Mouse (Mus musculus): Measurements from ENCODE around the gene Cd2bp2. TPM values are rescaled to one million over a fixed set of nuclear protein-coding genes. Genes with fewer than 3 reads are reported as not detected.
A peak's percentile ranks its signal among the peaks of the same experiment; 100 is the strongest.

Cd2bp2 gene
- polyA plus RNA-seq, 2 experiments: 54.2 to 110 TPM

DNA sequence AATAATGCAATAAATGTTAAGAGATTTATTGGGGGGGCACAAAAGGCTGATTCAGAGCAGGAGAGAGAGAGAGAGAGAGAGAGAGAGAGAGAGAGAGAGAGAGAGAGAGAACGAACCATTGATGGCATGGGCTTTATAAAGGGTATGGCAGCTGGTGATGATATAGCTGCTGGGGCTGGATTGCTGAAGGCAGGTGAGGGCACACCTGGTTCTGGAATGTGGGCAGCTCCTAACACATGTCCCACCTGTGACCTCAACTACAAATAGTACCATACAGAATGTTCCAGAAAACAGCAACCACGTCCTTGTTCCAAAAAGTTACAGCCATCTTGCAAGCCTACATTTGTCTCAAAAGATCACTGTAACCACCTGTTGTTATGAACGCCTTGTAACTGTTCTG is 35.5 kb upstream of the Cd2bp2 start:
- Histone ChIP-seq H3K27me3 (ENCODE audit: control insufficient read depth, insufficient read depth, low read length) (no peaks in the 10 kb centered on the region), H3K9ac (ENCODE audit: low read depth, low read length, severe bottlenecking) (peak overlapping the region; percentile 97; the same call in 1 of the 2 replicates), H3K4me1 (ENCODE audit: control insufficient read depth, insufficient read depth, low read length) (peaks cover 12% of the 10 kb centered on the region), H3K4me2 (replicated peaks; ENCODE audit: low read depth, low read length, severe bottlenecking) (peak overlapping the region; percentile 79), H3K27ac (replicated peaks; ENCODE audit: low read depth, low read length) (no peak overlapping the region), H3K36me3 (ENCODE audit: control insufficient read depth, insufficient read depth, low read length) (peaks cover 38% of the 10 kb centered on the region), H3K9me3 (ENCODE audit: control insufficient read depth, low read length) (no peaks in the 10 kb centered on the region), H3K4me3 (replicated peaks; ENCODE audit: low read length) (peak overlapping the region; percentile 90)
- ATAC-seq (ENCODE audit: low FRiP score, low read depth): no peak
- no peak for TF ChIP-seq POLR2A (IDR thresholded peaks at IDR 0.05; ENCODE audit: borderline replicate concordance, extremely low read depth, insufficient read depth, insufficient read length)
- no peak for DNase-seq (ENCODE audit: low spot score)
- WGBS: 42% methylated on average over 3 of the region's 3 CpGs

DNA sequence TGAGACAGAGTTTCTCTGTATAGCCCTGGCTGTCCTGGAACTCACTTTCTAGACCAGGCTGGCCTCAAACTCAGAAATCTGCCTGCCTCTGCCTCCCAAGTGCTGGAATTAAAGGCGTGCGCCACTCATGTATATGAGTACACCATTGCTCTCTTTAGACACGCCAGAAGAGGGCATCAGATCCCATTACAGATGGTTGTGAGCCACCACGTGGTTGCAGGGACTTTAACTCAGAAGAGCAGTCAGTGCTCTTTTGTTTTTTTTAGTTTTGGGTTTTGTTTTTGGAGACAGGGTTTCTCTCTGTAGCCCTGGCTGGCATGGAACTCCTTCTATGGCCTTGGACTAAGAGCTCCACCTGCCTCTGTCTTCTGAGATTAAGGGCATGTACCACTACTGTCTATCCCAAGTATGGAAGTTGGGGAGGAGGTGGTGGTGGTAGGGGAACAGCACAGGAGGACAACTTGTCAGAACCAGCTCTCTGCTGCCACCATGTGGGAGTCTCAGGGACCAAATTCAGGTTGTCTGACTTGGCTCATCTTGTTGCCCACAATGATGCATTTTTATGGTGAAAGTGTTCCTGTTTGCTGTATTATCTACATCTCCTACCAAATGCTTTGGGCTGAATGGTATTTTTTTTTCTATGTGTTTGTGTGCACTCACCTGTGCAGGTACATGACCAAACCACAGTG is 32.9 kb upstream of the Cd2bp2 start:
- WGBS: 70% methylated on average over 4 of the region's 4 CpGs
- no peak for TF ChIP-seq POLR2A (IDR thresholded peaks at IDR 0.05; ENCODE audit: borderline replicate concordance, extremely low read depth, insufficient read depth, insufficient read length)
- H3K4me3 ChIP-seq (replicated peaks; ENCODE audit: low read length): no peak overlapping the region
- no peak overlapping the region for H3K4me2 ChIP-seq (replicated peaks; ENCODE audit: low read depth, low read length, severe bottlenecking)
- no peak overlapping the region for H3K27ac ChIP-seq (replicated peaks; ENCODE audit: low read depth, low read length)
- peak; percentile 84 for DNase-seq (ENCODE audit: low spot score)
- peaks cover 8% of the 10 kb centered on the region for H3K4me1 ChIP-seq (ENCODE audit: control insufficient read depth, insufficient read depth, low read length)
- H3K36me3 ChIP-seq (ENCODE audit: control insufficient read depth, insufficient read depth, low read length): peaks cover 21% of the 10 kb centered on the region; the same call in 1 of the 2 replicates
- ATAC-seq (ENCODE audit: low FRiP score, low read depth): no peak
- no peaks in the 10 kb centered on the region for H3K27me3 ChIP-seq (ENCODE audit: control insufficient read depth, insufficient read depth, low read length)
- H3K9me3 ChIP-seq (ENCODE audit: control insufficient read depth, low read length): no peaks in the 10 kb centered on the region
- H3K9ac ChIP-seq (ENCODE audit: low read depth, low read length, severe bottlenecking): no peak overlapping the region

DNA sequence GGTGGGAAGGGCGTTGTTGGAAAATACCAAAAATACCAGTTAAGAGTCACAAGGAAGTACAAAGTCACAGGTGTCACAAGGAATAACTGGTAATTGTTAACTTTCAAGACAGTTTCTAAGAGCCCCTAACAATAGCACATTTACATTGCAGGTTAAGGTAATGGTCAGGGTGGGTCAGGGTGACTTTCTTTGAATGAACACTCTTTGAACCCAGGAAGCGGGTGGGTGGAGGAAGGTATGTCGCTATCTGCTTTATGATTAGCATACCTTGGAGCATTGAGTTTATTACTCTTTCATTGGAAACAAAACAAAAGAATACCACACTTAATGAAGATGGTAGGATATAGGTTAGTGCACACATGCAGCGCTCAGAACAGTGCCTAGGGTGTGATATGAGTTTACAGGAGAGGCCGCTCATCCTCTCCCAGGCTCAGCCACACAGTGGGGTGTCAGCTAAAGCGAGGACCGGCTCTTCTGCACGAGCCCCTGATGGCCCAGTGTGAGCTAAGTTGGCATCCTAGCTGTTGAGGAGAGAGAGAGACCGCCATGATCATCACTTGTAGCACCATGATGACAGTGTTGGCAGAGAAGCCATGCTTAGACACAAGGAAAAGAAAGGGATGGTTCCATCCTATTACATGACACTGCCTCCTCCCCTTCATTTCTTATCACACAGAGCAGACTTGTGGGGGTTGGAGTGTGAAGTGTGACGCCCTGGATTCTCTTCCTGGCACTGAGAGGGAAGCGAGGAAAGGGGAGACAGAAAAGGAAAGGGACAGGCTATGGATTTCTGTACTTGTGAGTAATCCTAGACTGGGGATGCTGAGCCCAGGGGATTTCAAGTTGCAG is 29.5 kb upstream of the Cd2bp2 start:
- H3K27me3 ChIP-seq (ENCODE audit: control insufficient read depth, insufficient read depth, low read length): no peaks in the 10 kb centered on the region
- H3K27ac ChIP-seq (replicated peaks; ENCODE audit: low read depth, low read length): no peak overlapping the region
- H3K9me3 ChIP-seq (ENCODE audit: control insufficient read depth, low read length): no peaks in the 10 kb centered on the region
- WGBS: 86% methylated on average over 11 of the region's 11 CpGs
- H3K36me3 ChIP-seq (ENCODE audit: control insufficient read depth, insufficient read depth, low read length): peaks cover 14% of the 10 kb centered on the region; the same call in 1 of the 2 replicates
- DNase-seq (ENCODE audit: low spot score): no peak
- TF ChIP-seq POLR2A (IDR thresholded peaks at IDR 0.05; ENCODE audit: borderline replicate concordance, extremely low read depth, insufficient read depth, insufficient read length): no peak
- H3K4me1 ChIP-seq (ENCODE audit: control insufficient read depth, insufficient read depth, low read length): no peaks in the 10 kb centered on the region
- H3K4me2 ChIP-seq (replicated peaks; ENCODE audit: low read depth, low read length, severe bottlenecking): no peak overlapping the region
- ATAC-seq (ENCODE audit: low FRiP score, low read depth): no peak
- no peak overlapping the region for H3K9ac ChIP-seq (ENCODE audit: low read depth, low read length, severe bottlenecking)
- no peak overlapping the region for H3K4me3 ChIP-seq (replicated peaks; ENCODE audit: low read length)

DNA sequence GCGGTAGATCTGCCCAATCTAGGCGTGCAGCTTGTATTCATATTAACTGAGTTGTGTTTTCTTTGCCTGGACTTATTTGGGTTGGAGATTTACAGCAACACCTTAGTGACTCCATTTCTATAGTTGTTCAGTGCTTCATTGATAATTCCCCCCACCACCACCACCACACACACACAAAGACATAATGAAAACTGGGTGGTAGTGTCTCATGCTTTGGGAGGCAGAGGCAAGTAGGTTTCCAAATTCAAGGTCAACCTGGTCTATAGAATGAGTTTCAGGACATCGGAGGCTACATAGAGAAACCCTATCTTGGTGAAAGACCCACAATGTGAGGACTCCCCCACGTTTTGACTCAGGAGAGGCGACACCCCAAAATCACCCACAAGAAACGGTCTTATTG is 28.8 kb upstream of the Cd2bp2 start:
- ATAC-seq (ENCODE audit: low FRiP score, low read depth) (no peak), DNase-seq (ENCODE audit: low spot score) (no peak)
- Histone ChIP-seq H3K4me2 (replicated peaks; ENCODE audit: low read depth, low read length, severe bottlenecking) (no peak overlapping the region), H3K4me1 (ENCODE audit: control insufficient read depth, insufficient read depth, low read length) (no peaks in the 10 kb centered on the region), H3K9me3 (ENCODE audit: control insufficient read depth, low read length) (no peaks in the 10 kb centered on the region), H3K27ac (replicated peaks; ENCODE audit: low read depth, low read length) (no peak overlapping the region), H3K36me3 (ENCODE audit: control insufficient read depth, insufficient read depth, low read length) (peaks cover 7% of the 10 kb centered on the region; the same call in 1 of the 2 replicates), H3K27me3 (ENCODE audit: control insufficient read depth, insufficient read depth, low read length) (no peaks in the 10 kb centered on the region), H3K9ac (ENCODE audit: low read depth, low read length, severe bottlenecking) (no peak overlapping the region), H3K4me3 (replicated peaks; ENCODE audit: low read length) (no peak overlapping the region)
- 92% methylated on average over 6 of the region's 6 CpGs for WGBS
- no peak for TF ChIP-seq POLR2A (IDR thresholded peaks at IDR 0.05; ENCODE audit: borderline replicate concordance, extremely low read depth, insufficient read depth, insufficient read length)
